ENCODE assay signal across 14 mouse cellular contexts in genomic region chr3:94341959-94342422, GRCm38 (mm10). TPM values are rescaled to one million over a fixed set of nuclear protein-coding genes. Genes with fewer than 3 reads are reported as not detected.
DNase-seq lines count a peak whose midpoint lies in the region; ATAC-seq and TF ChIP-seq lines count a peak whose summit lies in the region.
"Had no signal": no experiment of that assay in that cellular context is flagged by ENCODE, and none has a peak within 500 bp of the region (broad histone marks: within the 10 kb centered on the region; RNA-seq: fewer than 3 reads in every experiment).

Gene Them5, plus strand, starts transcription at chr3:94342099.

- TF ChIP-seq EP300 in heart, adult 2 months (IDR thresholded peaks at IDR 0.05; ENCODE audit: insufficient read depth, low read depth, low read length) = no peak
- TF ChIP-seq EP300 in lung, postnatal 0 days (IDR thresholded peaks at IDR 0.05) = no peak
- no peak for TF ChIP-seq EP300 in stomach, postnatal 0 days (optimal IDR thresholded peaks at IDR 0.05)

- H3K4me2 ChIP-seq in lung, postnatal 0 days (replicated peaks; ENCODE audit: low read depth, low read length) = no peak within 1 kb of the TSS
- H3K4me2 ChIP-seq in stomach, postnatal 0 days (replicated peaks; ENCODE audit: low read depth) = no peak within 1 kb of the TSS; the same call in 1 of the 2 replicates

- DNase-seq in heart, postnatal 4 days = peak; percentile 29
- no peak for DNase-seq in heart, adult 2 months
- DNase-seq in retina, postnatal 1 day = peak; percentile 22
- DNase-seq in retina, embryonic 14.5 days (ENCODE audit: low spot score) = no peak
- DNase-seq in lung, postnatal 0 days (ENCODE audit: low spot score) = peak; percentile 39
- DNase-seq in stomach, postnatal 0 days (ENCODE audit: low spot score) = peak; percentile 73
- DNase-seq in c-Kit-positive CD71-positive TER-119-positive erythroid progenitor cells, embryonic 14.5 days (ENCODE audit: low spot score) = no peak
- DNase-seq in left cerebral cortex, adult 2 months (ENCODE audit: extremely low spot score in 1 of 2, low spot score in 2 of 2) = no peak
- DNase-seq: gastrocnemius, postnatal 36 days; right cerebral cortex, postnatal 14 days; thymus, adult 2 months had no signal

- no peaks in the 10 kb centered on the region for H3K79me2 ChIP-seq in heart, adult 2 months (replicated peaks; ENCODE audit: control insufficient read depth, insufficient read depth, low read length)

- H3K4me3 ChIP-seq in heart, adult 2 months = no peak within 1 kb of the TSS
- no peak within 1 kb of the TSS for H3K4me3 ChIP-seq in lung, postnatal 0 days (ENCODE audit: low read depth, low read length)
- H3K4me3 ChIP-seq in stomach, postnatal 0 days (ENCODE audit: low read depth, low read length) = no peak within 1 kb of the TSS
- H3K4me3 ChIP-seq in left cerebral cortex, adult 2 months = no peak within 1 kb of the TSS

- H3K36me3 ChIP-seq in heart, adult 2 months (ENCODE audit: control insufficient read depth, insufficient read depth, low read length) = no peaks in the 10 kb centered on the region
- H3K36me3 ChIP-seq in lung, postnatal 0 days (ENCODE audit: insufficient read depth, low read length) = no peaks in the 10 kb centered on the region
- no peaks in the 10 kb centered on the region for H3K36me3 ChIP-seq in stomach, postnatal 0 days (ENCODE audit: control insufficient read depth, insufficient read depth, low read length)

- no peak for TF ChIP-seq CTCF in heart, adult 2 months (IDR thresholded peaks at IDR 0.05)
- no peak for TF ChIP-seq CTCF in lung, postnatal 0 days (IDR thresholded peaks at IDR 0.05)
- no peak for TF ChIP-seq CTCF in stomach, postnatal 0 days (IDR thresholded peaks at IDR 0.05; ENCODE audit: low read depth)
- TF ChIP-seq CTCF in left cerebral cortex, adult 2 months (IDR thresholded peaks at IDR 0.05) = no peak

- H3K4me1 ChIP-seq in heart, adult 2 months (ENCODE audit: control insufficient read depth, insufficient read depth, low read length) = no peaks in the 10 kb centered on the region
- no peaks in the 10 kb centered on the region for H3K4me1 ChIP-seq in lung, postnatal 0 days (ENCODE audit: insufficient read depth, low read depth, low read length)
- no peaks in the 10 kb centered on the region for H3K4me1 ChIP-seq in stomach, postnatal 0 days (replicated peaks; ENCODE audit: control insufficient read depth, insufficient read depth)

- H3K27ac ChIP-seq in heart, adult 2 months = no peak within 1 kb of the TSS
- H3K27ac ChIP-seq in lung, postnatal 0 days (ENCODE audit: low read length) = no peak within 1 kb of the TSS
- peak within 1 kb of the TSS; percentile 65 for H3K27ac ChIP-seq in stomach, postnatal 0 days (replicated peaks)
- H3K27ac ChIP-seq in left cerebral cortex, adult 2 months = no peak within 1 kb of the TSS
- H3K27ac ChIP-seq: liver, embryonic 14.5 days had no signal

- intact Hi-C loops in heart, adult 2 months (cut with DNase I) = no loop called here
- intact Hi-C loops in left cerebral cortex, adult 2 months (cut with DNase I) = no loop called here

- no peaks in the 10 kb centered on the region for H3K27me3 ChIP-seq in heart, adult 2 months (ENCODE audit: control insufficient read depth, insufficient read depth, low read length)
- no peaks in the 10 kb centered on the region for H3K27me3 ChIP-seq in lung, postnatal 0 days (replicated peaks; ENCODE audit: insufficient read depth, low read length)
- H3K27me3 ChIP-seq in stomach, postnatal 0 days (ENCODE audit: control insufficient read depth, insufficient read depth, low read length) = no peaks in the 10 kb centered on the region

- 18% methylated on average over 3 of the region's 3 CpGs for WGBS in heart, adult 2 months
- WGBS in lung, postnatal 0 days = 20% methylated on average over 3 of the region's 3 CpGs
- WGBS in stomach, postnatal 0 days = 27% methylated on average over 3 of the region's 3 CpGs

- no peaks in the 10 kb centered on the region for H3K9me3 ChIP-seq in lung, postnatal 0 days (ENCODE audit: low read length)
- no peaks in the 10 kb centered on the region for H3K9me3 ChIP-seq in stomach, postnatal 0 days (ENCODE audit: control insufficient read depth, low read length)

- H3K9ac ChIP-seq in heart, adult 2 months (ENCODE audit: low read depth, low read length) = no peak within 1 kb of the TSS
- H3K9ac ChIP-seq in lung, postnatal 0 days (replicated peaks; ENCODE audit: low read depth) = no peak within 1 kb of the TSS
- H3K9ac ChIP-seq in stomach, postnatal 0 days (ENCODE audit: low read length) = no peak within 1 kb of the TSS
- H3K9ac ChIP-seq: liver, embryonic 14.5 days had no signal

- no peak for TF ChIP-seq POLR2A in heart, adult 2 months (IDR thresholded peaks at IDR 0.05; ENCODE audit: insufficient read depth, low read depth, low read length)

- ATAC-seq in lung, postnatal 0 days = peak; percentile 70
- ATAC-seq in stomach, postnatal 0 days (ENCODE audit: low FRiP score, low TSS enrichment) = peak; percentile 62

RNA-seq across cellular contexts. Expression of gene Them5, which starts in this region (rescaled TPM):
- total RNA-seq in heart, postnatal 4 days (2021) = not detected
- not detected for total RNA-seq in heart, adult 2 months (2021)
- polyA plus RNA-seq in heart, adult 2 months (2012; rRNA removed) = not detected in 2 replicates
- 2.9 and 3.2 TPM in 2 replicates for polyA plus RNA-seq in lung, postnatal 0 days (2015; fragmentation: Nextera tagmentation; extraction: Ambion mirVana)
- polyA plus RNA-seq in stomach, postnatal 0 days (2015; fragmentation: Nextera tagmentation; extraction: Ambion mirVana) = 126 and 146 TPM in 2 replicates
- total RNA-seq in left cerebral cortex, adult 2 months (2021) = not detected
- total RNA-seq: CH12.LX; gastrocnemius, postnatal 36 days; layer of hippocampus, postnatal 14 days had no signal
- polyA plus RNA-seq: liver, embryonic 14.5 days had no signal

Comparison
In these comparisons a context has a peak if more than half of its experiments do, and no peak if none do; other contexts are left out.
1. RNA of gene Them5 (polyA plus RNA-seq): 126 to 146 TPM in stomach, postnatal 0 days; 2.9 to 3.2 TPM in lung, postnatal 0 days and not detected in heart, adult 2 months; every median in the first group is over 10 times any median in the second.
2. DNase-seq: peak in retina, postnatal 1 day (single experiment), lung, postnatal 0 days (single experiment) and stomach, postnatal 0 days (single experiment); none in heart, adult 2 months (0 of 2), retina, embryonic 14.5 days (single experiment), c-Kit-positive CD71-positive TER-119-positive erythroid progenitor cells, embryonic 14.5 days (single experiment) and left cerebral cortex, adult 2 months (0 of 2).
3. Peak in DNase-seq in heart, postnatal 4 days; RNA of the gene not detected or under 1 TPM.